Mouse (Mus musculus) limb, embryonic 15.5 days (tissue): ENCODE measurements around the gene Coq6. TPM values are rescaled to one million over a fixed set of nuclear protein-coding genes. Genes with fewer than 3 reads are reported as not detected.

ENCODE experiments used
- ATAC-seq: fragments of 200-750 bp; cut with Nextera tagmentation; 2 replicates; pipeline ENCODE4 v1.8.0; 2017; ENCODE audit warnings: low read depth, moderate TSS enrichment; ENCODE audit not compliant: insufficient number of reproducible peaks, low FRiP score, low TSS enrichment
- H3K27ac ChIP-seq: fragments of 300-500 bp; sonication (generic); 2 replicates; pipeline ENCODE4 v1.5.1; 2015; ENCODE audit warnings: moderate library complexity, mild to moderate bottlenecking, inconsistent platforms
- H3K27me3 ChIP-seq: fragments of 300-500 bp; sonication (generic); 2 replicates; pipeline ENCODE4 v1.6.1; 2015; ENCODE audit warnings: inconsistent platforms
- H3K36me3 ChIP-seq: fragments of 300-500 bp; sonication (generic); 2 replicates; pipeline ENCODE4 v1.6.1; 2015; ENCODE audit warnings: inconsistent platforms
- H3K4me1 ChIP-seq: fragments of 300-500 bp; sonication (generic); 2 replicates; pipeline ENCODE4 v1.6.1; 2015; ENCODE audit warnings: inconsistent platforms
- H3K4me2 ChIP-seq: fragments of 300-500 bp; sonication (generic); 2 replicates; pipeline ENCODE4 v1.6.1; 2015; ENCODE audit warnings: mild to moderate bottlenecking, inconsistent platforms
- H3K4me3 ChIP-seq: fragments of 300-500 bp; sonication (generic); 2 replicates; pipeline ENCODE4 v1.5.1; 2015; ENCODE audit warnings: mild to moderate bottlenecking, inconsistent platforms
- H3K9ac ChIP-seq: fragments of 300-500 bp; sonication (generic); 2 replicates; pipeline ENCODE4 v1.6.1; 2015; ENCODE audit warnings: inconsistent platforms
- H3K9me3 ChIP-seq: fragments of 300-500 bp; sonication (generic); 2 replicates; pipeline ENCODE4 v1.6.1; 2016; ENCODE audit warnings: inconsistent platforms
- WGBS: fragments of 180-500 bp; shearing (Covaris S2); methylation state at CpG from one replicate; pipeline ENCODE4 v1.1.7; 2015; 5-methylcytosine and 5-hydroxymethylcytosine counted together
- polyA plus RNA-seq: library from polyadenylated mRNA; unstranded; fragments of >200 nt; fragmentation: Nextera tagmentation; extraction: Ambion mirVana; gene quantifications from 2 replicates; pipeline ENCODE4 v1.2.1, GENCODE M21; 2015

Coq6 gene
- polyA plus RNA-seq, 1 experiment from 2014 or later: 41.5 TPM

DNA sequence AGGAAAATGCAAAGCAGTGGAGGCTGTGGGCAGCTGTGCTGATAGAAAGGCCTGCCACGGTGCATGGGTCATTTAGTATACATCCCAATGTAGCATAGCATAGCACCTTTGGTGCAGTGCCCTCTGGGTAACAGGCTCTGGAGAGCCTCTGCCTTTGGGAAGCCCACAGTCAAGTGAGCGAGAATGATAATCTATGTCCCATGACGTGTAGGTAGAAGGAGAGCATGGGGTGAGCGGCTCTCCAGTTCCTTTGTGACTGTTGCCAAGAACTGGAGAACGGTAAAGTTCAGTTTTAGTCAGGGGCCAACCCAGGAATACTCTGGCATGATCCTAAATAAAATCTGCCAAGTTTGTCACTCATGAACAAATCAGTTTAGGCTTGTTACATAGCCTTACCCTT is 10.2 kb downstream of the Coq6 start:
- no peaks in the 10 kb centered on the region for H3K4me1 ChIP-seq
- no peak overlapping the region for H3K4me3 ChIP-seq
- H3K36me3 ChIP-seq: peaks cover 78% of the 10 kb centered on the region
- no peak for ATAC-seq
- 93% methylated on average over 5 of the region's 5 CpGs for WGBS
- no peak overlapping the region for H3K4me2 ChIP-seq
- H3K9me3 ChIP-seq: no peaks in the 10 kb centered on the region
- no peaks in the 10 kb centered on the region for H3K27me3 ChIP-seq
- no peak overlapping the region for H3K27ac ChIP-seq
- H3K9ac ChIP-seq: no peak overlapping the region

DNA sequence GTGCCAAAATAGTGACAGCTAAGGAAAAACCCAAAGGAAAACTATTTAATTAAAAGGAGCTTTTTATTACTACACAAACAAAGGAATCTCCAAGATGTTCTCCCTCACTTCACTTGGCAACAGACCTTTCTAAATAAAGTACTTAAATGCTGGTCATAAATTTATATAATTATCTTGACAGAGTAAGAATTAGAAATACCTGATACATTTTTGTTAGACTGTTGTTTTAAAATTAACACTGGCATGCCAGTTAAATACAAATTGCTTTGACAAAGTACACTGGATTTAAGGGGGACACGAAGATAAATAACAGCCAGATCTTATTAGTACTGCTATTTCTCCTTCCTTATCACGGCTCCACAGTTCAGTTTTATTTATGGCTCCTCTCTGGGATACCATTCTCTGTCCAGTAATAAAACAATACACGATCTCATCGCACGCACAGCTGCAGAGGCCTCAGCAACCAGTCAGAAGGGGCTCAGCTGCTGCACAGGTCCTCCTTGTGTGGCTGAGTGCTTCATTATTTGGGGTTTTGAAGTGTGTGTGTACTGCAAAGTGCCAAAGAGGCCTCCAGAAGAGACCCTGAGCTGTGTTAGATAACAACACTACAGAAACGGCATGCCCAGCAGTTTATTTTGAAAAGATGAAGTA is 12.5 kb downstream of the Coq6 start:
- no peaks in the 10 kb centered on the region for H3K9me3 ChIP-seq
- H3K9ac ChIP-seq: no peak overlapping the region
- H3K36me3 ChIP-seq: peaks cover 61% of the 10 kb centered on the region
- no peak for ATAC-seq
- WGBS: 74% methylated on average over 6 of the region's 6 CpGs
- H3K4me1 ChIP-seq: no peaks in the 10 kb centered on the region
- H3K27ac ChIP-seq: no peak overlapping the region
- no peak overlapping the region for H3K4me3 ChIP-seq
- no peak overlapping the region for H3K4me2 ChIP-seq
- H3K27me3 ChIP-seq: no peaks in the 10 kb centered on the region

DNA sequence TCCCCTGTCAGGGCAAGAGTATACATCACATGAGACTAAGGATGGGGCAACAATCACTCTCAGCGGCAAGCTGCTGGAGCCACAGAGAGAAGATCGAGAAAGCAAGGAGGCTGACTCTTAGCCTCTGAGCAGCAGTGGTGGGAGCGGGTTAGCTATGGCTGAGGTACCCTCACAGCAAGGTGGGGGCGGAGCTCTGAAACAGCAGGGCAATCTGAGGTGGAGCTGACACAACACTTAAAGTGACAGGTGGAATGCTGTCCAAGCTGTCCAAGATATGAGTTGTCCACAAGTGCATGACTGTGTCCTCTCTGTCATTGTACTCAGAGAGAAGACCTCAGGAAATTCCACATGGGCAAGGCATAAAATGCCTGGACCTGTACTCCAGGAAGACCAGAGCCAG is 20.9 kb downstream of the Coq6 start:
- 84% methylated on average over 4 of the region's 4 CpGs for WGBS
- no peak overlapping the region for H3K9ac ChIP-seq
- no peaks in the 10 kb centered on the region for H3K27me3 ChIP-seq
- ATAC-seq: no peak
- H3K36me3 ChIP-seq: peaks cover 10% of the 10 kb centered on the region
- no peaks in the 10 kb centered on the region for H3K9me3 ChIP-seq
- no peak overlapping the region for H3K4me2 ChIP-seq
- no peaks in the 10 kb centered on the region for H3K4me1 ChIP-seq
- H3K27ac ChIP-seq: no peak overlapping the region
- H3K4me3 ChIP-seq: no peak overlapping the region

DNA sequence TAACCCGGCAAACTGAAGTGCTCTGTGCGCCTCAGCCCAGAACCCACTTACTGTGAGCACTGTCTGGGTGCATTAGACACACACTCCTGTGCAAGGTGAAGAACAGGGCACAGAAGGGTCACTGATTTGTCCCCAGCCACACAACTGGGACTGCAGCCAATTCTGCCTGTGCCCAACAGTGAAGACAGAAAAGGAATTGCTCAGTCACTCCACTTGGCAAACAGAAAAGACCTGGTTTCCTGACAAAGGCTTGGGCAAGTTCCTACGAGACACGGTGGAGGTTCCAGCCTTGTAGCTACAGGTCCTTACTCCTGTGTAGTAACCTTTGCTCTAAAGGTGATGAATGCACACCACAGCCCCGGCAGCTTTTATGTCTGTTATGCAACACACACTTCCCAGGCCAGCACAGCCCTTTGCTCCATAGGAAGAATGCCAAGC is 23.2 kb downstream of the Coq6 start:
- Histone ChIP-seq H3K4me1 (no peaks in the 10 kb centered on the region), H3K9me3 (no peaks in the 10 kb centered on the region), H3K27ac (no peak overlapping the region), H3K4me2 (no peak overlapping the region), H3K36me3 (peaks cover 13% of the 10 kb centered on the region; the same call in 1 of the 2 replicates), H3K9ac (no peak overlapping the region), H3K4me3 (no peak overlapping the region), H3K27me3 (no peaks in the 10 kb centered on the region)
- no peak for ATAC-seq
- WGBS: 67% methylated on average over 5 of the region's 5 CpGs

DNA sequence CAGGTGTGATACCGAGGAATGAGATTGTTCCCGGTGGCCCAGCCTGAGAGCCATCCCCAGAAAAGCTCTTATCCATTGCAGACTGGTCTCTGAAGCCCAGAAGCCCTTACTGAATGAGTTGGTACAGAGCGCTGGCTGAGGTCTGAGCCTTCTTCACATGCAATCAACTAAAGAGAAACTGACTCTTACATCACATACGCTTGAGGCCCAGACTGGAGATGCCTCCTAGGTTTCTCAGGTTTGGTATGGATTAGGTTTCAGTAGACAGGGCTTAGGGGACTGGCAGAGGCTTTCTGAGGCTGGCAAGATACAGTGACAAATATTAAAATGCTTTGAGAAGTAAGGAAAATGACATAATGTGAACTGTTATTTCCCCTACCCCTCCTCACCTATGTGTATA is 24.0 kb downstream of the Coq6 start:
- Histone ChIP-seq H3K9ac (no peak overlapping the region), H3K4me3 (no peak overlapping the region), H3K9me3 (no peaks in the 10 kb centered on the region), H3K4me1 (no peaks in the 10 kb centered on the region), H3K27me3 (no peaks in the 10 kb centered on the region), H3K36me3 (peaks cover 13% of the 10 kb centered on the region; the same call in 1 of the 2 replicates), H3K27ac (no peak overlapping the region), H3K4me2 (no peak overlapping the region)
- ATAC-seq: no peak
- WGBS: 88% methylated on average over 4 of the region's 4 CpGs

DNA sequence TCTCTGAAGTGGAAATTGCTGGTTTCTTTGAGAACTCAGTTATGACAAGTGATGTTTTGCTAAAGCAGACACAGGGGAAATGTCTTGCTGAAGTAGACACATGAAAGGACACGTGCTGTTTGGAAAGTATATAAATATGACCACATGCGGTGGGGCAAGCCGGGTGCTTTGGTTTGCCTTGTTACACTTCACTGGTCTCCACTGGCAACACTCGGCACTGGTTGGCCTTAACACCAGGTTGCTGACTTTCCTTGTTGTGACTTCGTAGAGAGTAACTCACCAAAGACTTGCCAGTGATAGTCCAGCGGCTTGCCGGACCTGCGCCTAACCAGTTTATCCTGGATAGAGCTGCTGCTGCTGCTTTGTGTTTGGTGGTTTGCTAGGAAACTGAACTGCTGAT is 26.6 kb downstream of the Coq6 start:
- Histone ChIP-seq H3K4me2 (no peak overlapping the region), H3K27me3 (no peaks in the 10 kb centered on the region), H3K9ac (no peak overlapping the region), H3K27ac (no peak overlapping the region), H3K36me3 (peaks cover 13% of the 10 kb centered on the region; the same call in 1 of the 2 replicates), H3K4me3 (no peak overlapping the region), H3K4me1 (no peaks in the 10 kb centered on the region), H3K9me3 (no peaks in the 10 kb centered on the region)
- no peak for ATAC-seq
- 88% methylated on average over 8 of the region's 8 CpGs for WGBS

DNA sequence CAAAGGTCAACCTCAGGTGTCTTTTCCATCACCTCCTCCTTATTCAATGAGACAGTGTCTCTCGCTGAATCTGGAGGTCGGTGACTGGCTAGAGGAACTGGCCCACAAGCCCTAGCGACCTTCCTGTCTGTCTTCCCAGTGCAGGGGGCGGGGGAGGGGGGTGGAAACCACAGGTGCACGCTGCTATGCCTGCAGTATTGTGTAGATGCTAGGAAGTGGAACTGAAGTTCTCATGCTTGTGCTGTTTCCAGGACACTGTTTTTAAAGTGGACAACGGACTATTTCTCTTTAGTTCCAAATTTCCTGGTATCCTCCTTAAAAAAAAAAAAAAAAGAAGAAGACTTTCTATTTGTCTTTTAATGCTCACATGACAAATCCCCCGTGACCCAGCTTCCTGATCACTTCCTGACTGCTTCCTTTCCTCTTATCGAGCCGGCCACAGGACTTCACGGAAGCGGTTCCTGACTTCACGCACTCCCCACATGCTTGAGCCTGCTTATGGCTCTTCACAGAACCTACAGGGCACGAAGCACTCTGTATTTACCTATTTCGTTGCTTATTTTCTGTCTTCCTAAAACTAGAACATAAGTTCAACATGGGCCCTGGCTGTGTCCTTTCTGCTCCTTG is 27.4 kb downstream of the Coq6 start:
- Histone ChIP-seq H3K4me1 (no peaks in the 10 kb centered on the region), H3K27me3 (no peaks in the 10 kb centered on the region), H3K36me3 (peaks cover 12% of the 10 kb centered on the region; the same call in 1 of the 2 replicates), H3K9ac (no peak overlapping the region), H3K9me3 (no peaks in the 10 kb centered on the region), H3K4me2 (no peak overlapping the region), H3K4me3 (no peak overlapping the region), H3K27ac (no peak overlapping the region)
- ATAC-seq: no peak
- WGBS: 72% methylated on average over 14 of the region's 14 CpGs

DNA sequence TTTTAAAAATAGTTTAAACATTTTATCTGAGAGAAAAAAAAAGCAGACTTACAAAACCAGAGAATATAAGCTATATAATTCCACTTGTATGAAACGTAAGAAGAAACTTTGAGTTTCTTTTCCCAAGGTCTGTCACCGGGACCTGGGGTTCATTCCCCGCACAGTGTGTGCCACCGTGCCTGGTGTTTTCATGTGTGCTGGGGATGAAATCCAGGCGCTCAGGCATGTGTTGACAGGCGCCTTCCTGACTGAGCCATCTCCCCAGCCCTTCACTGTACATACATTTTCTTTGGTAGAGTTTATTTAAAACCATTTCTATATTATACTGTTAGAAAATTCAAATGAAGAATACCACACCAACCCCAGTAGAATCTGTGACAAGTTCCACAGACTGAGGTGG is 28.9 kb downstream of the Coq6 start:
- Histone ChIP-seq H3K27me3 (no peaks in the 10 kb centered on the region), H3K9me3 (no peaks in the 10 kb centered on the region), H3K4me1 (no peaks in the 10 kb centered on the region), H3K36me3 (peaks cover 11% of the 10 kb centered on the region; the same call in 1 of the 2 replicates), H3K27ac (no peak overlapping the region), H3K4me3 (no peak overlapping the region), H3K9ac (no peak overlapping the region), H3K4me2 (no peak overlapping the region)
- ATAC-seq: no peak
- WGBS: 63% methylated on average over 6 of the region's 6 CpGs

DNA sequence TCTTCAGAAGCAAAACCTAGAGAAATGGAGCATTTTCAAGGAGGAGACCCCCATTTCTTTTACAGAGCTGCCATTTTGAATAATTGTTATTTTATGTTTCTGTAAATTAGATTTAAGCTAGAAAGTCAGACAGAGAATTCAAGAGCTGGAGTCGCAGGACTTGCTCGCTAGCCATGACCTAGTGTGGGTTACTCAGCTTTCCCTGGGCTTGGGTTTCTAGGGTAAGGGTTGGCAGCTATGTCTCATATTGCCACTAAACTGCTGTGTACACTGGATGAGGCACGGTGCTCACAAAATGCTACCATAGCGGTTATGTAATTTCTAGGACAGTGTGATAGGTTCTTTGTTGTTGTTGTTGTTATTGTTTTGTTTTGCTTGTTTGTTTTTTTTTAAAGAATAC is 31.2 kb downstream of the Coq6 start:
- ATAC-seq: no peak
- Histone ChIP-seq H3K9ac (no peak overlapping the region), H3K27ac (no peak overlapping the region), H3K4me1 (no peaks in the 10 kb centered on the region), H3K9me3 (no peaks in the 10 kb centered on the region), H3K36me3 (0 out of 2 replicates have a peak, but pooled peaks cover 3% of the 10 kb centered on the region), H3K4me2 (no peak overlapping the region), H3K4me3 (no peak overlapping the region), H3K27me3 (no peaks in the 10 kb centered on the region)
- 93% methylated on average over 4 of the region's 4 CpGs for WGBS

DNA sequence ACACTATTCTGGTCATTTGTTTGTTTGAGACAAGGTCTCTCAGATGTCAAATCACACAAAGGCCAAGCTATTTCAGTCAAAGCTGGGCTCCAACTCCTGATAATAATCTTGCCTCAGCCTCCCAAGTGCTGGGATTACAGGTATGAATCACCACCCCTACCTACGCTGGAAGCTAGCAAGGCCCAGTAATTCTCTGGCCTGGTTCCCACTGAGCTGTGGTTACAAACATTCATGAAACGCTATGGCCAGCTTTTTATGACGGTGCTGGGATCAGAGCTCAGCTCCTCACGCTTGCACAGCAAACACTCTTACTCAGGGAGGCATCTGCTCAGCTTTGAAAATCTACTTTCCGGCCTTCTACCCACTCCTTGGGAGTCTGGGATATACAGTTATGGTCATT is 32.4 kb downstream of the Coq6 start:
- no peaks in the 10 kb centered on the region for H3K4me1 ChIP-seq
- no peaks in the 10 kb centered on the region for H3K9me3 ChIP-seq
- 0 out of 2 replicates have a peak, but pooled peaks cover 3% of the 10 kb centered on the region for H3K36me3 ChIP-seq
- H3K27ac ChIP-seq: no peak overlapping the region
- no peak overlapping the region for H3K9ac ChIP-seq
- no peak for ATAC-seq
- H3K4me2 ChIP-seq: no peak overlapping the region
- no peaks in the 10 kb centered on the region for H3K27me3 ChIP-seq
- H3K4me3 ChIP-seq: no peak overlapping the region
- WGBS: 79% methylated on average over 5 of the region's 5 CpGs

DNA sequence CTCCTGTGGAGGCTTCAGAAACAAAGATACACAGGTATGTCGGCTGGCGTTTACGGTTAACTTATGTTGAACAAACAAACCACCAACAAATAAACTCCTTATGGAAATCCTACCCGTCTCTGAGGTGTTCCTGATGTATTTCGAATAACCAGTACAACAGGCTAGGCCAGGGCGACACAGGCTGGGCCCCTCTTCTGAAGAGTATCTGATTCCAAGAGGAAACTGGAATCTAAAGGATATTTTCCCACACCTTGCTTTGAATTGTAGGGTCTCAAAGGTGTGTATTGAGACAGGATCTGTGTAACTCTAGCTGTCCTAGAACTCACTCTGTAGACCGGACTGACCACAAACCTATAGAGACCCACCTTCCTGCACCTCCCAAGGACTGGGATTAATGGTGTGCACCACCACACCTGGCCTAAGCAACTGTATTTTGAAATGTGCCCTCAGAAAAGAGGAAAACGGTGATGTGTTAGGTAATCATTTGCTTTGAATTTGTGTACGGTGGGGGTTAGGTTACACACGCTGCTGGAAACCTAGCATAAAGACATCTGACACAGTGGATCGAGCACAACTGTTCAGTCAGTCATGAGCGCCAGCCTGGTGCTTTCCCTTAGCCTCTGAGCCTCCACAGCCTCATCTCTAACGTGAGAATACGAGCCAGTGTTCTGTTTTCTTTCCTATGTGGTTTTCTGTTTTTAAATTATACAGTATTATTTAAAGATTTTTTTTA is 35.7 kb downstream of the Coq6 start:
- Histone ChIP-seq H3K27me3 (no peaks in the 10 kb centered on the region), H3K9ac (no peak overlapping the region), H3K27ac (no peak overlapping the region), H3K9me3 (no peaks in the 10 kb centered on the region), H3K4me2 (no peak overlapping the region), H3K4me1 (no peaks in the 10 kb centered on the region), H3K4me3 (no peak overlapping the region), H3K36me3 (no peaks in the 10 kb centered on the region)
- WGBS: 83% methylated on average over 14 of the region's 14 CpGs
- no peak for ATAC-seq

DNA sequence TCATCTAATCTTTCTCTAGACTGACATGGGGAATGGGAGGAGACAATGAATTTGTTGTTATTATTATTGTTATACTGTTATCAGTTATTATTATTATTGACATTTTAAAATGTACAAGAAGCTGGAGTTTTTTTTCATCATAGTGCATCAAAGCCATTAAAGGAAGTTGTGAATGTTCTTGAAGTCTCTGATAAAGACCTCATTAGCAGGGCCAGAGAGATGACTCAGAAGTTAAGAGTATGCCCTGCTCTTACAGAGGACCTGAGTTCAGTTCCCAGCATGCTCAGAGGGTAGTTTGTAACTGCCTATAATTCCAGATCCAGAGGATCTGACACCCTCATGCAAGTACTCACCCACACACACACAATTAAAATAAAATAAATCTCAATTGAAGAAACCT is 36.2 kb downstream of the Coq6 start:
- H3K36me3 ChIP-seq: no peaks in the 10 kb centered on the region
- H3K9ac ChIP-seq: no peak overlapping the region
- H3K27me3 ChIP-seq: no peaks in the 10 kb centered on the region
- H3K4me2 ChIP-seq: no peak overlapping the region
- no peaks in the 10 kb centered on the region for H3K9me3 ChIP-seq
- no peaks in the 10 kb centered on the region for H3K4me1 ChIP-seq
- no peak for ATAC-seq
- no peak overlapping the region for H3K27ac ChIP-seq
- no peak overlapping the region for H3K4me3 ChIP-seq
